Mouse (Mus musculus): ENCODE measurements around the gene Eif4g2. TPM values are rescaled to one million over a fixed set of nuclear protein-coding genes. Genes with fewer than 3 reads are reported as not detected.
A peak's percentile ranks its signal among the peaks of the same experiment; 100 is the strongest.

Gene Eif4g2
- total RNA-seq, 2 experiments from 2014 or later, result 934 to 1,085 TPM

GRCm38 (mm10) chr7:111075288-111075687, 7.5 kb downstream of the Eif4g2 start:
- no peak for DNase-seq

GRCm38 (mm10) chr7:111072410-111072809, 10.4 kb downstream of the Eif4g2 start:
- DNase-seq, result no peak
- intact Hi-C loops (cut with DNase I), result no loop called here

More at GRCm38 (mm10) chr7:111075288-111075687, 7.5 kb downstream of the Eif4g2 start:
- intact Hi-C loops (cut with DNase I), result no loop called here

DNA sequence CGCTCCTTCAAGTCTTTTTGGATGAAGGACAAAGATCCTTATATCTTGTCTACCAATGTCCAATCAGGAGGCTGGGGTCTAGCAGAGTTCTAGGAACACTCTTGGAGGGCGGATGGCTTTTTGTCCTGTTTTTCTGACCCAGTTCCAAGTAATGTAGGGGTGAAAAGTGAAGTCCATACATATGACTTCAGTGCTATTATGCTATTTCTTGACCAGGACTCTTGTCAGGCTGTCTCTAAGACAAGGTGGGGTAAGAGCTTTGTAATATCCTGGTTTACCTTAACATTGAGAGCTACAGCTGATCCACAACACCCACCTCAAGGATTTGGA, 12.7 kb downstream of the Eif4g2 start:
- intact Hi-C loops (cut with DNase I), result no loop called here
- DNase-seq, result no peak

DNA sequence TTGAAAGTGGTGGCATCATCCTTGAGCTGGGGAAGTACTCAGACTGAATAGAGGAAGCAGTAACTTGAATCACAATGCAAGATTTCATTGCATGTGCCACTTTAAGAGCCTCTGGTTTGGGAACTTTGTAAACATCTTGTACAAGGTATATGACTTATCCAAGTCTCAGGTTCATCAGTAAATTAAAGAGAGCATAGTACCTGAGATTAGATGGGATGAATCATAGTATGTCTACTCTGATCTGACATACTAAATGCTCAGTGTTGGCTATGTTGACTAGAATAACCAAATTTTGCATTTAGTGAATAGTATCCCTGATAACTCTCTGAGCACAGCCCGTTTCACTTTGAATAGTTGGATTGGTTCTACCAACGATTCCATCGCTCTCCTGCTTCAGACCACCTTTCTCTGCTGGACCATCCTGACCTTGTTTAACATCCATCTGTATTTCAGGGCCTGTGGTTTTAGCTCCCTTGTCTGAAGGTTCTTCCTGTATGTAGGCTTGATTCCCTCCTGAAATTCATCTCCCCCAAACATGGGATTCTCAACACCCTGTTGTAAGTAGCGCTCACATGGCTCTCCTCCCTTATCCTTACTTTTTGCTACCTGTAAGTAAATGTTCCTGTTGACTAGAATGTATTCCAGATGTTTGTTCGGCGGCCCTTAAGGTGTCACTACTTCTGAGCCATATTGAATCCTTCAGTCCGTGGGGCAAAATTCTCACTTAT, 13.2 kb downstream of the Eif4g2 start:
- intact Hi-C loops (cut with DNase I), result no loop called here

DNA sequence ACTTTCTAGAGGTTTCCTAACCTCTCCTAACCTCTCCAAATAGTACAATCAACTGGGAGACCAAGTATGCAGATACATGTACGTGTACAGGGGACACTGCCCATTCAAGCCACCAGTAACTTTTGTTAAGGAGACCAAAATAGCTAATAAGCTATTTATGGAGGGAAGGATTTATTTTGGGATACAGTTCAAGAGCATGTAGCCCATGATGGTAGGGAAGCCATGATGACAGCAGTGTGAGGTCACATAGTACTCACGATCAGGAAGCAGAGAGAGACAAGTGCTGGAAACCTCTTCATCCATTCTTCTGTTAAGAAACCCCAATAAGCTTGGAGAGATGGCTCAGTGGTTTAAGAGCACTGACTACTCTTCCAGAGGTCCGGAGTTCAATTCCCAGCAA, 14.6 kb downstream of the Eif4g2 start:
- DNase-seq, result no peak
- intact Hi-C loops (cut with DNase I), result no loop called here

More for the DNA sequence above, 13.2 kb downstream of the Eif4g2 start:
- DNase-seq, result no peak

- intact Hi-C loops (cut with DNase I), result no loop called here
- no peak for DNase-seq
Observed at GRCm38 (mm10) chr7:111062971-111063370, 19.9 kb downstream of the Eif4g2 start.

DNA sequence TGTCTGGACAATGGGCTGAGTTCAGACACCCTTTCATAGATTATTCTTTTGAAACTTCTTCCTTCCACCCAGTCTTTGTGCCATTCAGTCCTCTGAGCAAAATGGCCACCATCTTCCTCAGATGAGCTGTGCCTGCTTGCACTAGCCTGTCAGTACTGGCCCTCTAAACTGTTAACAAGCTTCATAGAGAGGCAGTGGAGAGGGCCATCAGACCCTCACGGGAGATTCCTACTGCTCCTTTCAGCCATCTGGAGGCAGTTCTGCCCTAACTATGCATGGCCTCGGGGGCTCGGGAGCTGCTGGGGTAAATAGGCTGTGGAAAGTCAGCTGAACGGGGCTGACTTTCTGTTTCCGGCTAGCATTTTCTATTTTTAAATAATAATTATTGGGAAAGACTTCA, 23.3 kb downstream of the Eif4g2 start:
- DNase-seq, result no peak
- intact Hi-C loops (cut with DNase I), result loop anchor here (5.0 kb wide), 1 partner anchor 98 kb away; no protein-coding TSS in a partner anchor

- no peak for DNase-seq
- intact Hi-C loops (cut with DNase I), result loop anchor here (5.0 kb wide), 1 partner anchor 101 kb away; no protein-coding TSS in a partner anchor
Observed at GRCm38 (mm10) chr7:111055984-111056657, 26.7 kb downstream of the Eif4g2 start.

DNA sequence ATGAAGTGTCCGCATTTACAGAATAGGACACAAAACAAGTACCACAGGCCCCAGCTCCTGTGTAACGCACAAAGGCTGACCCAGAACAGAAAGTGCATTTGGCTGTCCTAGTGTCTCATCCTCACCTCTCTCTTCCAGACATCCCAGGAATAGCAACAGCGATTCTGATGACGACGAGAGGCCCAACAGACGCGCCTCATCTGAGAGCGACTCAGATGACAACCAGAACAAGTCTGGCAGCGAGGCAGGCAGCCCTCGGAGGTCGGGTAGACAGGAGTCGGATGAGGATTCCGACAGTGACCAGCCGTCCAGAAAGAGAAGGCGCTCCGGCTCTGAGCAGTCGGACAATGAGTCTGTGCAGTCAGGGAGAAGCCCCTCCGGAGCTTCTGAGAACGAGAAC, 27.6 kb downstream of the Eif4g2 start:
- DNase-seq, result peak; percentile 20 to 45
- intact Hi-C loops (cut with DNase I), result loop anchor here (5.0 kb wide), 1 partner anchor 102 kb away; no protein-coding TSS in a partner anchor

- peak; percentile 73 to 81 for DNase-seq
- intact Hi-C loops (cut with DNase I), result loop anchor here (1.0 to 2.0 kb wide), 2 partner anchors 191 to 919 kb away; no protein-coding TSS in a partner anchor
Observed at GRCm38 (mm10) chr7:111049652-111050421, 33.0 kb downstream of the Eif4g2 start.

DNA sequence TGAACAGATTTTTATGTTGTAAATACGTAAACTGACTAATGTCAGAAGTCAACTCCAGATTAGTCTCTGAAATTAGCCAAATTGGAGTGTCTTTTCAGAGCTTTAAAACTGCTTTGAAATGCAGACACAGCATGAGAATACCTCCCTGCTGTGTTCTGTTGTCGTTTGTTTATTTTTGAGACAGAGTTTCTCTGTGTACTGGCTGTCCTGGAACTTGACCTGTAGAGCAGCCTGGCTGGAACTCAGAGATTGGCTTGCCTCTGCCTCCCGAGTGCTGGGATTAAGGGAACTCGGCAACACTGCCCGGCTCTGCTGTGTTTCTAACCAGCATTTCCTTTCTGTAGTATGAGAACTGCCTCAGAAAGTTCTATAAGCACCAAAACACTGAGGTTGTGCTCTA, 33.9 kb downstream of the Eif4g2 start:
- DNase-seq, result no peak
- intact Hi-C loops (cut with DNase I), result loop anchor here (2.0 kb wide), 1 partner anchor 920 kb away; no protein-coding TSS in a partner anchor

GRCm38 (mm10) chr7:111029046-111029553, 53.7 kb downstream of the Eif4g2 start:
- no peak for DNase-seq

GRCm38 (mm10) chr7:111028281-111029045, 54.4 kb downstream of the Eif4g2 start, which contains the start of gene Ctr9:
TSS of gene Ctr9 (plus strand) at chr7:111028951.
- DNase-seq, result peak; percentile 93 to 96
- intact Hi-C loops (cut with DNase I), result no loop called here

More at GRCm38 (mm10) chr7:111029046-111029553, 53.7 kb downstream of the Eif4g2 start:
- intact Hi-C loops (cut with DNase I), result no loop called here

GRCm38 (mm10) chr7:111024912-111025311, 57.9 kb downstream of the Eif4g2 start:
- intact Hi-C loops (cut with DNase I), result no loop called here
- no peak for DNase-seq

GRCm38 (mm10) chr7:111024068-111024594, 58.7 kb downstream of the Eif4g2 start:
- intact Hi-C loops (cut with DNase I), result no loop called here
- no peak for DNase-seq

GRCm38 (mm10) chr7:111020814-111021213, 62.0 kb downstream of the Eif4g2 start:
- no peak for DNase-seq
- intact Hi-C loops (cut with DNase I), result no loop called here
